Mouse (Mus musculus) olfactory bulb, adult 2 months (tissue): ENCODE measurements around the gene Cdh4.

Source experiments
- CTCF ChIP-seq: fragments of 200-500 bp; IDR thresholded peaks from 2 replicates; pipeline ENCODE4 v1.5.1; 2012; ENCODE audit warnings: low read depth, mild to moderate bottlenecking, low read length, moderate library complexity; ENCODE audit not compliant: insufficient read depth
- POLR2A ChIP-seq: fragments of 200-500 bp; IDR thresholded peaks from 2 replicates; pipeline ENCODE4 v1.6.1; 2012; ENCODE audit warnings: mild to moderate bottlenecking, low read depth, low read length, moderate library complexity; ENCODE audit not compliant: insufficient read depth

- TF ChIP-seq CTCF (no peak), POLR2A (no peak)
These were observed 52.0 kb downstream of the Cdh4 start for GRCm38 (mm10) chr2:179494276-179494675.
